Mouse (Mus musculus) lung, postnatal 0 days (tissue): ENCODE measurements around the gene Celf2.

Experiments used
- CTCF ChIP-seq: IDR thresholded peaks from 2 replicates; pipeline ENCODE4 v1.5.1; 2016; ENCODE audit warnings: antibody characterized with exemption, mild to moderate bottlenecking
- EP300 ChIP-seq: IDR thresholded peaks from 2 replicates; pipeline ENCODE4 v1.6.1; 2016; ENCODE audit warnings: antibody characterized with exemption, mild to moderate bottlenecking, control low read depth

GRCm38 (mm10) chr2:6991010-6991421 is 518.3 kb downstream of the Celf2 start:
- TF ChIP-seq CTCF (no peak), EP300 (0 out of 2 replicates have a peak, but pooled peaks have one; percentile 44)
